Mouse (Mus musculus) c-Kit-positive CD71-negative TER-119-negative erythroid progenitor cells, embryonic 14.5 days (primary cell): ENCODE measurements around the gene Srcap.
"Not testable (repeated sequence)": the region's sequence is repeated elsewhere in the genome, so short reads cannot be mapped to it uniquely, and the experiment has no call there.

Experiments used
- DNase-seq: peaks from one replicate; pipeline ENCODE4 v3.0.0-alpha.2; 2013; ENCODE audit warnings: low read depth

Srcap gene

DNA sequence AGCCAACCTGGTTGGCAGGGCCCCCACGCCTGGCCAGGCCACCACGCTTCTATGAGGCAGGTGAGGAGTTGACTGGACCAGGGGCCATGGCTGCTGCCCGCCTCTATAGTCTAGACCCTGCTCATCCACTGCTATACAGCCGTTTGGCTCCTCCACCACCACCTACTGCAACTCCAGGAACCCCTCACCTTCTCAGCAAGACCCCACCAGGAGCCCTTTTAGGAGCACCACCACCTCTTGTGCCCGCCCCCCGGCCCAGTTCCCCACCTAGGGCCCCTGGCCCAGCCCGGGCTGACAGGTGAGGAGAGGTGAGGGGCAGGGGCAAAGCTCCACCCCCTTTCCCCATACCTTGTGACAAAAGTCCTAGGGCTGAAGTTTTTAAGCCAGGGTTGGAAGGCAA, 21.8 kb upstream of the Srcap start:
- no peak for DNase-seq

DNA sequence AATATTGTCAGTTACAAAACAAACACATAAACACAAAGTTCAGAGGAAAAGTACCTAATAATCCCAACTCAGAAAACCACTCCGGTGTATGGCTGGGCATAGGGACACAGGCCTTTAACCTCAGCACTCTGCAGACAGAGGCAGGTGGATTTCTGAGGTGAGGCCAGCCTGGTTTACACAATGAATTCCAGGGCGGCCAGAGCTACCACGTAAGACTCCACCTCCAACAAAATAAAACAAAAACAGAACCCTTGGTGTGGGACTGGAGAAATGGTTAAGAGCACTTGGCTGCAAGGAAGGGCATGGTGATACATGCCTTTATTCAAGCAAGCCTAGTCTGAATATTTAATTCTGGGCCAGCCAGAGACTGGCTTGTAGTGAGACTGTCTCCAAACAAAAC, 19.9 kb upstream of the Srcap start:
- no peak for DNase-seq

DNA sequence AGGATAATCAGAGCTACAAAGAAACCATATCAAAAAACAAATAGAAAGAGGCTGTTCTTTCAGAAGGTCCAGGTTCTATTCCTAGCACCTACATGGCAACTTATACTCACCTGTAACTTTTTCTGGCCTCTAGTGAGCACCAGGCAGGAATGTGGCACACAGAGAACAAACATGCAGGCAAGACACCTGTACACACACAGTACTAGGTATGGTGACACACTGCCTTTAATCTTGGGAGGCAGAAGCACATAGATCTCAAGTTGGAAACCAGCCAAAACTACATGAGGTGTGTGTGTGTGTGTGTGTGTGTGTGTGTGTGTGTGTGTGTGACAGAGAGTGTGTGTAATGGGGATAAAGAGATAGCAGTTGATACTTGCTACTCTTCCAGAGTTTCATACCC, 17.1 kb upstream of the Srcap start:
- DNase-seq = no peak

DNA sequence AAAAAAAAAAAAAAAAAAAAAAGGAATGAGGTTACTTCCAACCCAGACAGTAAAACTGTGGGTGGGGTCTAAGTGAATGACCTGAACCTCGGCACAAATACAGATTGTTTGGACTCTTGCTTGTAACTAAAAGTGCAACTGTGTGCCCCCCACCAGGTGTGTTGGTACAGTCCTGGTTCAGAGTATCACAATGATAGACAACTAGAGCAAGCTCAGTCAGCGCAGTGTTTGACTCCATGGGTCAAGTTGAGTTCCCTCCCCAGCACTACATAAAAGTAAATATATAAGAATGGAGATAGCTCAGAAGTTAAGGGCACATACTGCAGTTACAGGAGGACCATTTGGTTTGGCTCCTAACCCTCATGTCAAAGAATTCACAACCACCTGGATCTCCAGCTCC, 14.4 kb upstream of the Srcap start:
- no peak for DNase-seq

DNA sequence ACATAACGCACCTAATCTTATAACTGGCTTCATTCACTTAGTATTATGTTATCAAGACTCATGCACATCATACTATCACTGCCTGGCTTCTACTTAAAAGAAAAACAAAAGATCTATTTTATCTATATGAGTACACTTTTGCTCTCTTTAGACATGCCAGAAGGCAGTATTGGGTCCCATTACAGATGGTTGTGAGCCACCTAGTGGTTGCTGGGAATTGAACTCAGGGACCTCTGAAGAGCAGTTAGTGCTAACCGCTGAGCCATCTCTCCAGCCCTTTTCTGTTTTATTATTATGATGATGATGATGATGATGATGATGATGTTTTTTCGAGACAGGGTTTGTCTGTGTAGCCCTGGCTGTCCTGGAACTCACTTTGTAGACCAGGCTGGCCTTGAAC, 13.4 kb upstream of the Srcap start:
- no peak for DNase-seq

DNA sequence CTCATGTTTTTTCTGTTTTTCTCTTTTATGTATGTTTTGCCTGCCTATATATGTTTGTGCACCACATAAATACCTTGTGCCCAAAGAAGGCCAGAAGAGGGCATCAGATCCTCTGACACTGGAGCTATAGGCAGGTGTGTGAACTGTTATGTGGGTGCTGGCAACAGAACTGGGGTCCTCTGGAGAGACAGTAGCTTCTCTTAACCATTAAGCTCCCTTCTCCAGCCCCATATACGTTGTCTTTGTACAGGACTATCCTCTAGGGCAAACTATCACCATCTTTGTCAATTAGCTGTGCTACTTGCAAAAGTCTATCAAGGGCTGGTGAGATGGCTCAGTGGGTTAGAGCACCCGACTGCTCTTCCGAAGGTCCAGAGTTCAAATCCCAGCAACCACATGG, 3.5 kb upstream of the Srcap start:
- no peak for DNase-seq

DNA sequence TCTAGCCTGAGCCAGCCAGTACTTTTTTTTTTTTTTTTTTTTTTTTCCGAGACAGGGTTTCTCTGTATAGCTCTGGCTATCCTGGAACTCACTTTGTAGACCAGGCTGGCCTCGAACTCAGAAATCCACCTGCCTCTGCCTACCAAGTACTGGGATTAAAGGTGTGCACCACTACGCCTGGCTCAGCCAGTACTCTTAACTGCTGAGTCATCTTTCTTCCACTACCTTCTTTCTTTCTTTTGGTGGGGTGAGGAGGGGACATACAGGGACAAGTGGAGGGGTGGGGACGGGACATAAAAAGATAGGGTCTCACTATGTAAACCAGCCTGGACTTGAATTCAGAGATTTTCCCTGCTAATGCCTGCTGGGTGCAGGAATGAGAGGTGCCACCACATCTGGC, 2.0 kb upstream of the Srcap start:
- DNase-seq = not testable (repeated sequence)

DNA sequence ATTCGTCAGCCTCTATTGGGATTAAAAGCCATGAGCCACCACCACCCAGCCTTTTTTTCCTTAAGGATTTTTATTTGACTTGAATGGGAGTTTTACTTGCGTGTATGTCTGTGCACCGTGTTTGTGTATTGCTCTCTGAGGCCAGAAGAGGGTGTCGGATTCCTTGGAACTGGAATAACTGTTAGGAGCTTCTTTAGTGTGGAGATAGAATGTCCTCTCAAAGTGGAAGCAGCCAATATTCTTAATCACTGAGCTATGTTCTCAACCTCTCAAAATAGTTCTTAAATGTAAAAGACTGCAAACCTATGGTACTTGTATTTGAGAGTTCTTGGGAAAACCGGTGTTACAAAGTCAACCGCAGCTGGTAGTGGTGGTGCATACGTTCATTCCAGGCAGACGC, 542 bp upstream of the Srcap start:
- DNase-seq = no peak

DNA sequence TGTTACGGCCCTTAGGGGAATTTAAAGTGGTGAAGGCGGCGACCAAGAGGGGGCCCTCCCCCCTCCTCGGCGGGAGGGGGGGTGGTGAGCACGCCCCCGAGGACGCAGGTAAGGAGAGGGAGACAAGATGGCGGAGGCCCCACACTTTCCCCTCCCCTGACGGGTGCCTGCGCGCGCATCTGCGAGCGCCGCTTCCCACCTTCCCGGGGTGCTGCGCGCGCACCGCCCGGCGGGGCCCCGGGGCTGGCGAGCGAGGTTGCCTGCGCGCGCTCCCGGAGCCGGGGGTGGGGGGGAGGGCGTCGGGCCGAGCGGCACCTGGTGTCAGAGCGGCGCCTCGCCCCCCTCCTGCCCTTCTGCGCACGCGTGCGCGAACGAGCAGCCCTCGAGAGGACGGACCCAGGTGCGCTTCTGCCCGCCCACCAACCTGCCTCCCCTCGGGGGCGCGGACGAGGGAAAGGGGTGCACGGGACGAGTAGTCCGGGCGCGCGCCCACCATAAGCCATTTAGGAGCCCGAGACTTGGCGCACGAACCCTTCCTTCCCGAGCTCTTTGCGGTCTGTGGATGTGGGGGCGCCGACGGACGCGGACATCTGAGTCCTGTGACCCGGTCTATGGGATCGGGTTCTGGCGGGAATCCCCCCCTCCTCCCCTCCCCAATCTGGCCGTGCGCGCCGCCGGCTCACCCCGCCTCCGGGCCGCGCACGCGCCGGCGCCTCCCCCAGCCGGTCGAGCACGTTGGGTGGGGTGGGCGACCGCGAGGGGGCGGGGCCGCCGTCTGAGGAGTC, 640 bp downstream of the Srcap start:
- DNase-seq = peak; percentile 89

DNA sequence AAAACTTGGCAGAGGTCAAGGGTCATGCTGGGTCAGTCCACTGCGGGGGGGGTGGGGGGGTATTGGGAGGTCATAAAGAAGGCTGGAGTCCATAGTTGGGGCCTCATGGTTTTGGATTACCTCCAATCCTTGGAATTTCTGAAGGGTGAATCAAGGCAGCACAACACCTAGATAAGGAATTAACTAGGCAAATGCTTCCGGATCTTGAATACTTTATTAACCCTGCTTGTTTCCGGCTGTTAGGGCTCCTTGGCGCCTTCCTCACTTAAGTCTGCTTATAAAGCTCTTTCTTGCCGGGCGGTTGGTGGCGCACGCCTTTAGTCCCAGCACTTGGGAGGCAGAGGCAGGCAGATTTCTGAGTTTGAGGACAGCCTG, 1.2 kb downstream of the Srcap start:
- DNase-seq = peak; percentile 22

DNA sequence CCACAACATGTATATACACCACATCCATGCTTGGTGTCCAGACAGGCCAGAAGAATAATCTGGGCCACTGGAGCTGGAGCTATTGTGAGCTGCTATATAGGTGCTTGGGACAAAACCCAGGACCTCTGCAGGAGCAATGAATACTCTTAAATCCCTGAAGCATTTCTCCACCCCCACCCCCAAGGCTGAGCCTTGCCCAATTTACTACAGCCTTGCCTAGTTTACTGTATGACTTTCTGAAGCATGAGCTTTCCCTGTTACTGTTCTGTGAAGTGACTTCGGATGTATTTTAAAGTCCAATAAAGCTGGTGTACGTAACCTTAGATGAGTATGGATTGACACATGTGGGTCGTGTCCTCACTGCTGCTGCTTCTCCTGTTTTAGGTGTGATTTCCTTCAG, 2.0 kb downstream of the Srcap start:
- no peak for DNase-seq

DNA sequence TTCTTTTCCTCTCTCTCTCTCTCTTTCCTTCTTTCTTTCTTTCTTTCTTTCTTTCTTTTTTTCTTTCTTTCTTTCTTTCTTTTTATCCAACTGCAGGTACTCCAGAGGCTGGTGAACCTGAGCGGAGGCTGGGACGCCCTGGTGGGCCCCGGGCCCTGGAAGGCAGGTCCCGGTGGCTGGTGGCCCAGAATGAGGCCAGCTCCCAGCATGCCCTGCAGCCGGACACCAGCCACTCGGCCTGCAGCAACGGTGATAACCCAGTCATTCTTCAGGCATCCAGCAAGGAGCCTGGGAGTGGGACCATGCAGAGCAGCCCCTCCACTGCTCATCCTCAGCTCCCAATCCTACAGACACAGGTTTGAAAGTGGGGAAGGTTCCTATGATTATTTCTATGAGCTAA, 4.1 kb downstream of the Srcap start:
- DNase-seq = no peak

DNA sequence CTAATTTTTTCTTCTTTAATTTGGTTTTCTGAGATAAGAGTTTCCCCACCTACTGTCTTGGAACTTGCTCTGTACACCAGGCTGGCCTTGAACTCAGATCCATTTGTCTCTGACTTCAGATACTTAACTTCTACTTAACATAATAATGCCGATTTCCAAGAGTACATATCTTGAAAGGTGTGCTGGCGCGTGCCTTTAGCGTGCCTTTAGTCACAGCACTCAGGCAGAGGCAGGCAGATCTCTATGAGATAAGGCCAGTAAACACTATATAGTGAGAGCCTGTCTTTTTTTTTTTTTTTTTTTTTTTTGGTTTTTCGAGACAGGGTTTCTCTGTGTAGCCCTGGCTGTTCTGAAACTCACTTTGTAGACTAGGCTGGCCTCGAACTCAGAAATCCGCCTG, 4.6 kb downstream of the Srcap start:
- no peak for DNase-seq

DNA sequence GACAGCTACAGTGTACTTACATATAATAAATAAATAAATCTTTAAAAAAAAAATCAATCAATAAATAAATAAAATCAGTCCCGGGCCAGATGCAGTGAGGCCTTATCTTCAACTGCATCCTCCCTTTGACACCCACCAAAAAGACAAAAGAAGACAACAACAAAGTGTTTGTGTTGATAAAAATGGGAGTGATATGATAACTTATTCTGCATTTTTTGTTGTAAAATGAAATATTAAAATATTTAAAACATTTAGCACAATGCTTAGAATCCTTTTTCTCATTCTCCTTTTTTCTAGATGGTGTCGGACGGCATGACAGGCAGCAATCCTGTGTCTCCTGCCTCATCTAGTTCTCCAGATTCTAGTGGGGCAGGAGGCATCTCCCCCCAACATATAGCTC, 7.5 kb downstream of the Srcap start, which contains the start of gene Gm42715:
Gene Gm42715, plus strand, starts transcription at position 301 of the 400 bp plus-strand sequence.
- DNase-seq = no peak

DNA sequence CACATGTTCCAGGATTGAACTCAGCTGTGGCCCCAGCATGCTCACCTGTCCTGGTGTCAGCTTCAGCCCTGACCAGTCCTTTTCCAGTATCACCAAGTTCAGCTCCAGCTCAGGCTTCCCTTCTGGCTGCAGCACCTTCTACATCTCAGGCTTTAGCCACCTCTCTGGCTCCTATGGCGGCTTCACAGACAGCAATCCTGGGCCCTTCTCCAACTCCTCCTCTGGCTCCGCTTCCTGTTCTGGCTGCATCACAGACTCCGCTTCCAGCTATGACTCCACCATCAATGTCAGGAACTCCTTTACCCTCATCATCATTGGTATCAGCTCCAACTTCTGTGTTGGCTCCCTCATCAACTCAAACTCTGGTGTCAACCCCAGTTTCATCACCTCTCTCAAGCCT, 29.9 kb downstream of the Srcap start:
- no peak for DNase-seq

DNA sequence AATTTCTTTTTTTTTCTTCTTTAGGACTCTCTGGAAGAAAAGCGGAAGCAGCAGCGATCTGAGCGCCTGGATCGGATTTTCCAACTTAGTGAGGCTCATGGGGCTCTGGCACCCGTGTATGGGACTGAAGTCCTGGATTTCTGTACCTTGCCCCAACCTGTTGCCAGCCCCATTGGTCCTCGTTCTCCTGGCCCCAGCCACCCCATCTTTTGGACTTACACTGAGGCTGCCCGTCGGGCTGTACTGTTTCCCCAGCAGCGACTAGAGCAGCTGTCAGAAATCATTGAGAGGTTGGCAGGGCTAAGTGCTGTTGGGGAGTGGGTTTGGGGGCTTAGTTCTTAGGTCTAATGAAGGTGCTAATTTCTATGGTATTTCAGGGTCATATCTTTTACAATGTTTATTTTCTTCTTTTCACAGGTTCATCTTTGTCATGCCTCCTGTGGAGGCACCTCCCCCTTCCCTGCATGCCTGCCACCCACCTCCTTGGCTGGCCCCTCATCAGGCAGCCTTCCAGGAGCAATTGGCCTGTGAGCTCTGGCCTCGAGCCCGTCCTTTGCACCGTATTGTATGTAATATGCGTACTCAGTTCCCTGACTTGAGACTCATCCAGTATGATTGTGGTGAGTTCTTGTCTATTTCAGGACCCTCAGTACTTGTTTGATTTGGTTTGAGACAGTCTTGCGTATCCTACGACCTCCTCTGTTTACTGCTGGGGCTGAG, 37.5 kb downstream of the Srcap start:
- DNase-seq = no peak

DNA sequence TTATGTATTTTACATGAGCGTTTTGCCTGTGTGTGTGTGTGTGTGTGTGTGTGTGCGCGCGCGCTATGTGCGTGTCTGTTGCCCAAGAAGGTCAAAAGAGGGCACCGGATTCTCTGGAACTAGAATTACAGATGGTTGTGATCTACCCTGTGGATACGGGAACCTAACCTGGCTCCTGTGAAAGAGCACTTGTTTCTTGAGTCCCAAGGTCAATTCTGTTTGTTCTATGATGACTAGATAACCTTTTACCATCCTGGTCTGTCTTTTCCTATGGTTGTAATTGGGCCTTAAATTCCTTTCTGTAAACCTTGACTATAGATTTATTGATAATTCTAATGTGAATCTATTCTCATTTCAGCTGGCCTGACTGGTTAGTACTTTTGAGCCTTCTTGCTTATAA, 39.8 kb downstream of the Srcap start:
- no peak for DNase-seq

DNA sequence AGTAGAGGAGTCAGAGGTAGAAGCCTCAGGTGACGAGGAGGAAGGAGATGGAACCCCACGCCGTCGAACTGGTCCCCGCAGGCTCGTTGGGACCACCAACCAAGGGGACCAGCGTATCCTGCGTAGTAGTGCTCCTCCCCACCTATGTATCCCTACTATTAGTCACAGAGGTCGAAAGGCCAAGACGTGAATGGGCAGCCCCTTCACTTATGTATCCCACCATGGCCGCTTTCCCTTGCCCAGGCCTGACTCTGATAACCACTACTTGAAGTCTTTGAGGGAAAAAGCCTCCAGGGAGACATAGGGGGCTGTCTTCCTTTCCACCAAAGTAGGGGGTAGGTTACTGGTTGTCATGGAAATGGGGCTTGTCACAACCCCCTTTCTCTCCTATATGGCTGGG, 48.8 kb downstream of the Srcap start:
- no peak for DNase-seq

DNA sequence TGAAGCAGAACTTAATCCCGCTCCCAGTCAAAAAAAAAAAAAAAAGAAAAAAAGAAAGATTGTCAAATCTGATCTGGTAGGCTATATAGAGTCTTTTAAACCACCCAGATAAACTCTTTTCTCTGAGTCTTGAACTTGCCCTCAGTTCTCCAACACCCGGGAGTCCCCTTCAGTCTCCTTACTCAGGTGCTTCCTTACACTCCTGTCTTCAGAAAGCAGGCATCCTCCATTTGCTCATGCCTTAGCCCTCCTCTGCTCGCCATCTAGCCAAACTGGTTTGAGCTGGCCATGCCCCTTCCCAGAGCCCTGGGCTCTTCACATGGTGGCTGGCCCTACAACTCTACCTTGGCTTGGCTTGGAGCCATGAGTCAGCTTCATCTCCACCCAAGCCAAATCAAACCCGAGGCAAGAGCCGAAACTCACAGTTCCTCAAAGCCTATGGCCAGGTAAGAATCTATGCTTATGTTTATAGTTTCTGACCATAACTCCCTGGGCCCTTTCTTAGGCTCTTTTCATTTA, 49.6 kb downstream of the Srcap start, which contains the start of gene Tmem265:
Gene Tmem265, plus strand, starts transcription at position 51 of the 519 bp plus-strand sequence.
- DNase-seq = no peak

DNA sequence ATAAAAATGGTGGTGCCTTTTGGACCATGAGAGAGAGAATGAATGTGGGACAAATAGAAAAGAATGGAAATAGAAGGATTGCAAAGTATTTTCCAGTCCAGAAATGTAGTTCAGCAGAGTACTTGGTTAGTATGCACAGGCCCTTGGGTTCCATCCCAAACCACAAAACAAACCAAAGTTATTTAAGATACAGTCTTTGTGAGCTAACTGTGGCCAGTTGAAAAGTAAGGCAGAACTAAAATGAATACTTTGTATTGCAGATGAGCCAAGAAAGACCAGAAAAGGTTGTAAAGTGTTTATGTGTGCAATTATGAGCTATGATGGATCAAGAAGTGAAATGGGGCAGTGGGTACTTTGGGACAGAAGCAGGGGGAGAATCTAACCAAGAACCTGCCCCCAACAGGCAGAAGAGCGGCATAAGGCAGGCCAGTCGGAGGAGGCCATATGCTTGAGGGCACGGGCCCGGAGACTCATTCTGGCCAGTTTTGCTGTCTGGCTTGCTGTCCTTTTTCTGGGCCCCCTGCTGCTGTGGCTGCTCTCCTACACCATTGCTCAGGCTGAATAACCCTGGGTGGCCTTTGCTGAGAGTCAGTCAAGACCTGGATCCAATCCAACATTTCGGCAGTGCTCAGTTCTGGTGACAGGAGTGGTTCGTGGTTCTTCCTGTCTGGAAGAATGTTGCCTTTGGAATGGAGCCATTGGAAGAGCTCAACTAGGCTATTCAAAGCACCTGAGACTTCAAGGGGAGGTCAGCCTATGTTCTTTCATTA, 52.8 kb downstream of the Srcap start:
- no peak for DNase-seq

DNA sequence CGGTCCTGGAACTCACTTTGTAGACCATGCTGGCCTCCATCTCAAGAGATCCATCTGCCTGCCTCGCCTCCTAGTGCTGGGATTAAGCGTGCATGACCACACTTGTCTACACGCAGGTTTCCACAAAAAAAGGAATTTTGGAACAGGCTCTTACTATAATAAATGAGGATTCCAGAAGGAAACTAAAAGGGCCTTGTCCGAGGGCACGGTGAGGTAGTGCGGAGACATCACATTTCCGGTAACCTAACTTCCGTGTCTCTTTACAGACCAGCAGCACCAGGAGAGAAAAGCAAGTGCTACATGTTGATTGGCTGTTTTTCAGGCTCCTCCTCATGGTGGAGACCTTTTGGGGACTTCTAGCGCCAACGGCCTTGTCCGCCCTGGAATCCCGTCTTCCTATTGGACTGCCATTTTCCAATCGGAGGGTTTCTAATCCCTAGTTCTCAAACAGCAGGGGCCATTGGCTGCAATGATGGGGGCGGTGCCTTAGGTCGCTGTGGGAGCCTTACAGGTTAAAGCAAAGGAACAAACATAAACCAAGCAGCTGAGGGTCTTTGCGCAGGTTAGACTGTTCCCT, 61.2 kb downstream of the Srcap start, which contains the start of gene Phkg2:
Gene Phkg2, plus strand, starts transcription at position 446 of the 577 bp plus-strand sequence.
- peak; percentile 88 for DNase-seq

DNA sequence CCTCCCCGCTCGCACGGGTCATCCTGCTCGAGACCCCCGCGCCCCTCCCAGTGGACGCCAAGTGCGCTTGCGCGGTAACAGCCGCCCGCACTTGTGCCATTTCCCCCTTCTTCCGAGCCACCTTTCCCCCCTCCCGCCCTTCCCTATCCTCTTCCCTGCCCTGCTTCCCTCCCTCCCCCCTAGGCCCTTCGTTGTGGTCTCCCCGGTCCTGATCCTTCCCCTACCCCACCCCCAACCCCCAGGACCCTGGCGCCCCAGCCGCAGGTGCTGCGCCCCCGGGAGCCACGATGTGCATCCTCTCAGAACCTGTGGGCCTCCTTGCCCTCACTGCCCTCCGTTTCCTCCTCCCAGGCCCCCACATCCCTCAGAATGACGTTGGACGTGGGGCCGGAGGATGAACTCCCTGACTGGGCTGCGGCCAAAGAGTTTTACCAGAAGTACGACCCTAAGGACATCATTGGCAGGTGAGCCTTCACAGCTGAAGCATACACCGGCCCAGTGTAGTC, 61.8 kb downstream of the Srcap start:
- DNase-seq = no peak
